Mouse (Mus musculus) intestine, postnatal 0 days (tissue): ENCODE measurements at regions not wholly inside any gene's neighbourhood (a gene's known extent, or its start where the extent isn't known, plus 50 kb on each side); places are given as distances from the start of the nearest gene placed in this dataset.

Experiments
- ATAC-seq: fragments of 200-750 bp; cut with Nextera tagmentation; 2 replicates; pipeline ENCODE4 v1.8.0; 2017; ENCODE audit warnings: mild to moderate bottlenecking, moderate TSS enrichment, moderate library complexity
- H3K27ac ChIP-seq: fragments of 300-500 bp; sonication (generic); 2 replicates; pipeline ENCODE4 v1.5.1; 2014; ENCODE audit warnings: mild to moderate bottlenecking, low read depth, low read length, moderate library complexity
- H3K27me3 ChIP-seq: fragments of 300-500 bp; sonication (generic); replicated peaks from 2 replicates; pipeline ENCODE4 v1.6.1; 2014; ENCODE audit warnings: low read length, mixed read lengths; ENCODE audit not compliant: control insufficient read depth, insufficient read depth
- H3K36me3 ChIP-seq: fragments of 300-500 bp; sonication (generic); 2 replicates; pipeline ENCODE4 v1.6.1; 2014; ENCODE audit warnings: mild to moderate bottlenecking, moderate library complexity; ENCODE audit not compliant: control insufficient read depth, insufficient read depth
- H3K4me1 ChIP-seq: fragments of 300-500 bp; sonication (generic); replicated peaks from 2 replicates; pipeline ENCODE4 v1.6.1; 2014; ENCODE audit warnings: antibody characterized with exemption, low read length, mixed read lengths; ENCODE audit not compliant: control insufficient read depth, insufficient read depth
- H3K4me2 ChIP-seq: fragments of 300-500 bp; sonication (generic); replicated peaks from 2 replicates; pipeline ENCODE4 v1.6.1; 2014; ENCODE audit warnings: low read depth, mild to moderate bottlenecking, moderate library complexity
- H3K4me3 ChIP-seq: fragments of 300-500 bp; sonication (generic); 2 replicates; pipeline ENCODE4 v1.5.1; 2014; ENCODE audit warnings: low read depth, low read length
- H3K9ac ChIP-seq: fragments of 300-500 bp; sonication (generic); 2 replicates; pipeline ENCODE4 v1.6.1; 2014; ENCODE audit warnings: mild to moderate bottlenecking, low read depth, low read length
- H3K9me3 ChIP-seq: fragments of 300-500 bp; sonication (generic); 2 replicates; pipeline ENCODE4 v1.6.1; 2016; ENCODE audit warnings: mixed run types; ENCODE audit not compliant: control insufficient read depth
- CTCF ChIP-seq: sonication (generic); IDR thresholded peaks from 2 replicates; pipeline ENCODE4 v1.5.1; 2016; ENCODE audit warnings: low read depth, mild to moderate bottlenecking, control low read depth, antibody characterized with exemption, moderate library complexity
- WGBS: fragments of 180-500 bp; shearing (Covaris S2); extraction: QIAGEN DNeasy Blood & Tissue Kit; methylation state at CpG from one replicate; pipeline ENCODE4 v1.1.7; 2014; 5-methylcytosine and 5-hydroxymethylcytosine counted together

DNA sequence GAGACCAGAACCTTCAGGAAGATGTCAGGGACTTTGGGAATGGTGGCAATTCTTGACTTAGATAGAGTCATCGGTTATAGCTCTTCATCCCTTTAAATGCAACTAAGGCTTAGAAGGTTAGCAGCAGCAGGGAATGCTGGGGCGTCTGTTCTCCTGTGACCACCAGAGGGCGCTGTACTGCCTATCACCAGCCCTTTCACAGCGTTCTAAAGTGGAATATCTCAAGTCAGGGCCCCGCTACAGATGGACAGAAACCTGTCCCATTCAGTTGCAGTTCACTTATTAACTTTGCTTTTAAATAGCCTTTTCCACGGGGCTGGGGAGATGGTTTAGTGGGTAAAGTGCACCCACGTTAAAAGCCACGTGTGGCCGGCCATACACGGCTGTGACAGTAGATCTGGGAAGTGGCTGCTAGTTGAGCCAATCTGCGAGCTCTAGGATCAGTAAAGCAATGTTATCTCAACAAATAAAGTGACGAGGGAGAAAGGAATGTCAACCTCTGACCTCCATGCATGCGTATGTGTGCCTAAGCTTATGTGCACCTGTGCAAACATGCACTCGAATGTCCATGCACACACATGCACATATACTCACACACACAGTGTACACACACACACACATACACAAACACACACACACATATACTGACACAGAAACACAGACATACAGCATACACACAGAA is 104.3 kb downstream of the Fam168b start:
- WGBS, result 25% methylated on average over 14 of the region's 14 CpGs
- peak; percentile 87 for TF ChIP-seq CTCF
- Histone ChIP-seq H3K9ac (no peak overlapping the region), H3K27ac (no peak overlapping the region), H3K36me3 (no peaks in the 10 kb centered on the region), H3K9me3 (no peaks in the 10 kb centered on the region), H3K4me2 (0 out of 2 replicates have a peak overlapping the region, but pooled peaks have one; percentile 18), H3K4me1 (no peaks in the 10 kb centered on the region), H3K4me3 (no peak overlapping the region), H3K27me3 (no peaks in the 10 kb centered on the region)
- ATAC-seq, result peak; percentile 61

GRCm38 (mm10) chr1:34739621-34740020 is 103.2 kb downstream of the Fam168b start:
- no peak overlapping the region for H3K27ac ChIP-seq
- 70% methylated on average over 4 of the region's 4 CpGs for WGBS
- no peaks in the 10 kb centered on the region for H3K36me3 ChIP-seq
- H3K4me3 ChIP-seq, result no peak overlapping the region
- H3K4me2 ChIP-seq, result no peak overlapping the region
- ATAC-seq, result no peak
- H3K9ac ChIP-seq, result no peak overlapping the region
- no peaks in the 10 kb centered on the region for H3K9me3 ChIP-seq
- no peaks in the 10 kb centered on the region for H3K4me1 ChIP-seq
- no peaks in the 10 kb centered on the region for H3K27me3 ChIP-seq
- no peak for TF ChIP-seq CTCF

DNA sequence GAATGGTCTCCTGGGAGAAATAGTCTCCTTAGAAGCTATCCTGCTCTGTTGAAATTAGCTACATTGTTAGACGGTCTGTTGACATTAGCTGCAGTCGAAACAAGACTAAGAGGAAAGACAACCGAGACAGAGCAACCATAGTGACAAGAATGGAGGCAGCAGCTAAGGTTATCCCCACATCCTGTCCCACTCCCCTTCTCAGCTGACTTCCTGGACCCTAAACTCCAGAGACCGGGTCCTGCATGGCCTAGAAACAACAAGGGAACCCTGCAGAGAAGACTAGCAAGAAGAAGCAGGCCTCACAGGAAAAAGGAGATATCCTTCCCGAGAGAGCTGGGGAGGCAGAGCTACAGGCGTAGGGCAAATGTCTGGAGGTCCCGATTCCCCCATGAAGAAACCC is 102.0 kb downstream of the Fam168b start:
- H3K27ac ChIP-seq, result no peak overlapping the region
- ATAC-seq, result no peak
- H3K36me3 ChIP-seq, result no peaks in the 10 kb centered on the region
- no peak for TF ChIP-seq CTCF
- 63% methylated on average over 7 of the region's 7 CpGs for WGBS
- H3K9me3 ChIP-seq, result no peaks in the 10 kb centered on the region
- no peak overlapping the region for H3K4me3 ChIP-seq
- no peaks in the 10 kb centered on the region for H3K4me1 ChIP-seq
- H3K9ac ChIP-seq, result no peak overlapping the region
- H3K27me3 ChIP-seq, result no peaks in the 10 kb centered on the region
- no peak overlapping the region for H3K4me2 ChIP-seq

DNA sequence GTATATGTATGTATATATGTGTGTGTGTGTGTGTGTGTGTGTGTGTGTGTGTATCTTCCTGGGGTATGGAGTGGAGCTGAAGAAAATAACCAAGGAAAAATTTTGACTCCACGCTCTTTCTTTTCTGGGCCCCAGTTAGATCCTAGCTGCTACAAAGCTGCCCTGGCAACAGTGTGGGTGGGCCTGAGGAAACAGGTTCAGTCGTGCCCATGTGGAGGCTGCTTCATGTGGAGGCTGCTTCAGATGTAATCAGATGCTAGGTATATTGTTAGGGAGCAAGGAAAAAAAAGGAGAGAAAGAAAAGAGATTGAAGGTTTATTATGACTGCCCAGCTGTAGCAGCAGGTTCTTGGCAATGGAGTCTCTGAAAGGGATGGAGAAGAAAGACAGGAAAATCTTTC is 100.6 kb downstream of the Fam168b start:
- TF ChIP-seq CTCF, result no peak
- Histone ChIP-seq H3K36me3 (no peaks in the 10 kb centered on the region), H3K9me3 (no peaks in the 10 kb centered on the region), H3K4me3 (no peak overlapping the region), H3K9ac (no peak overlapping the region), H3K4me1 (no peaks in the 10 kb centered on the region), H3K4me2 (no peak overlapping the region), H3K27me3 (no peaks in the 10 kb centered on the region), H3K27ac (no peak overlapping the region)
- WGBS, result 66% methylated on average over 2 of the region's 2 CpGs
- ATAC-seq, result no peak

GRCm38 (mm10) chr1:34745881-34746280 is 97.0 kb downstream of the Fam168b start:
- H3K4me2 ChIP-seq, result no peak overlapping the region
- no peak overlapping the region for H3K4me3 ChIP-seq
- WGBS, result 66% methylated on average over 6 of the region's 6 CpGs
- H3K4me1 ChIP-seq, result no peaks in the 10 kb centered on the region; the same call in 1 of the 2 replicates
- no peaks in the 10 kb centered on the region for H3K9me3 ChIP-seq
- no peak overlapping the region for H3K9ac ChIP-seq
- ATAC-seq, result no peak
- H3K27me3 ChIP-seq, result peaks cover 25% of the 10 kb centered on the region
- H3K36me3 ChIP-seq, result no peaks in the 10 kb centered on the region
- no peak for TF ChIP-seq CTCF
- no peak overlapping the region for H3K27ac ChIP-seq

DNA sequence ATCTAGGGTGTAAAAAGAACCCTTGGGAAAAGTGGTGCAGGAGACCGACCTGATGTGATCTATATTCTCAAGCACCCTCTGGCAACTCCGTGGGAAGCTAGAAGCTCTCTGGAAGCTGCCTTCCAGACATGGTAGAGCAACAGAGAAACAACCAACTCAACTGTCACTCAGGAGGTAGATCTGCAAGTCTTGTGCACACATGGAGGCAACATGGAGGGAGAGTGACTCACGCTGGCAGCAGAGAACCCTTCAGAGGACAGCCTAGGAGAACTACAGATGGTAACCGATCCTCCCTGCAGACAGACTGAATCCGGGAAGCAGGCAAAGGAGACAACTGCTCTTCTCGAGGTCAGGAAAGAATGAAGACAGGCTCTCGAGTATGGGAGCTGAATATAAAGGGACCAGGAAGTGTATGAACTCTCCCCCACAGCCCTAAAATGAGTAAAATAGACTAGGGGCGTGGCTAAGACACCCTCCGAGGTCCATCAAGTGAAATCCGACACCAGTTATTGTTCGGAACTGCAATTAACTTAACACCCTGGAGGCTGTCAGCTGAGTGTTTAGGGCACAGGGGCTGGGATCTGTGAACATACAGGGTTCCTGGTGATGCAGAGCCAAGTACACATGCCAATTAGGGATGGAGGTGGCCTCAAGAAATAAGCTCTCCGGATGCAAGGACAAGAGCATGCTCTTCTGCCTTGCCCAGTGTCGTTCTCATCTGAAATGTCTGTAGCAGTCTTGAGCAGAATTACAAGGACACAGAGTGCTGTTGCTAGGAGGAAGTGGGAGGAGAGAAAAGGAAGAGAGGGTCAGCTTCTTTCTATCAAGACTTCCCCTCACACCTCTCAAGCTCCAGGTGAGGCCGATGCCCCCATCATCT is 93.5 kb downstream of the Fam168b start:
- Histone ChIP-seq H3K36me3 (no peaks in the 10 kb centered on the region), H3K4me1 (no peaks in the 10 kb centered on the region; the same call in 1 of the 2 replicates), H3K27ac (no peak overlapping the region), H3K9ac (no peak overlapping the region), H3K27me3 (peaks cover 42% of the 10 kb centered on the region), H3K4me2 (peak overlapping the region; percentile 17; the same call in 1 of the 2 replicates), H3K9me3 (no peaks in the 10 kb centered on the region), H3K4me3 (no peak overlapping the region)
- no peak for TF ChIP-seq CTCF
- ATAC-seq, result no peak
- 10% methylated on average over 14 of the region's 14 CpGs for WGBS
